Mouse (Mus musculus) CD8-positive naive resting alpha-beta T cell, adult 2 months (primary cell): Measurements from ENCODE around the gene Hes6.

ENCODE experiments used
- DNase-seq, 2 experiments: peaks; one replicate each; pipeline ENCODE4 v3.0.0; 2022; ENCODE audit warnings: low read depth in 2 of 2, low spot score in 2 of 2

Gene Hes6

DNA sequence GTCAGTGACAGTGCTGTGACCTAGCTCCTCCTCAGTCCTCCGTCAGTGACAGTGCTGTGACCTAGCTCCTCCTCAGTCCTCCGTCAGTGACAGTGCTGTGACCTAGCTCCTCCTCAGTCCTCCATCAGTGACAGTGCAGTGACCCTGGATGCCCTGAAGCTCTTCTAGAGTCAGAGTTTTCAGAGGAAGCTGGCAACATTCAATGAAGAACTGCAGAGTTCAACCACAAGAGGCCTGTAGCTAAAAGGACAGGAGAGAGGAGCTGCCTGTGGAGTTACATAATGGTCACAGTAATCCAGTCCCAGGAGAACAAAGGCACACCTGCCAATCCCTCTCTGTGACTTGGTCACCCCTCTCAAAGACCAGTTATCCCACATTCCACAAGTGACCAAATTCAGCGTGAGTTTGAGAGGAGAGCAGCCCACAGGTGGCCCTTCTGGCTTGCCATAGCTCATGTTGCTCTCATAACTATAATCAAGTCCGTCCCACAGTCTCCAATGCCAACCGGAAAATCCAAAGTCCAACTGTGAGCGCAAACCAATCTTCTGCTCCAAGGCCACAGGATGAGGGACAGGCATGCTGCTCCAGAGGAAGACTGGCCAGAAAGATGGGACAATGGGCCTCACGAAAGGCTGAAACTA lies 28.6 kb upstream of the Hes6 start:
- no peak for DNase-seq

DNA sequence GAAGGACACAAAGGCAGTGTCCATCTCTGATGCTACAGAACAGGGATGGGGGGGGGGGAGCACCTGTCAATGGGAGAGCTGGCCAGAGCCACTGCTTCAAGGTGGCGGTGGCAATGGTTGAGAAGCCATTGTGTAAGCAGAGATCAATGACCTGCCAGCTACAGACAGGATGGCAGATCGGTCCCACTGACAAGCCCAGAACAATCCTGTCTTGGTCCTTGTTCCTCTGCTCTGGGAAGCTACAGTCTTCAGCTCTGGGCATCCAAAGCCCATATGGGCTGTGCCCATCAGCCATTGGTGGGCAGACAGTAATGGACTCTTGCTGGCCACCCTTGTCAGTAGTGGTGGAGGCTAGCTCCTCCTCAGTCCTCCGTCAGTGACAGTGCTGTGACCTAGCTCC lies 28.0 kb upstream of the Hes6 start:
- no peak for DNase-seq

GRCm38 (mm10) chr1:91439776-91440175 lies 25.9 kb upstream of the Hes6 start:
- DNase-seq = no peak

GRCm38 (mm10) chr1:91437573-91437972 lies 23.7 kb upstream of the Hes6 start:
- DNase-seq = no peak

- DNase-seq = no peak
These were observed 23.2 kb upstream of the Hes6 start for GRCm38 (mm10) chr1:91437083-91437400.

- DNase-seq = no peak
These were observed 22.7 kb upstream of the Hes6 start for GRCm38 (mm10) chr1:91436380-91437082.

GRCm38 (mm10) chr1:91435606-91436130 lies 21.8 kb upstream of the Hes6 start:
- no peak for DNase-seq

DNA sequence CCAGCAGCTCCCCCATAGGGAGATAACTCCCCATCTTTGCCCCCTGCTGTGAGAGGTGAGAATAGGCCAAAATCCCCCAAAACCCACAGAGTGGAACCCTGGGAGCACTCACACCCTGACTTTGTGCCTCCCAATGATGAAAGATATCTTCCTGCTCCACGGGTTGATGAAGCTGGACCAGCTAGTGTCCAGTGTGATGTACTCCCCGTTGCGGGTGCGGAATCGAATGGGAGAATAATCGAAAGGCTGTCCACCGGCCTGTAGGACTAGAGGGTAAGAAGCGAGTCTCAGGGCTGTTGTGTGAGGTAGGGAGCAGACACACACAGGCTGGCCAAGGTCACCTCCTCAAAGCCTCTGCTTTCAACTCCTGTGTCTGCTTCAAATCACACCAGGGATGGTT lies 21.1 kb upstream of the Hes6 start:
- no peak for DNase-seq

- DNase-seq = no peak
These were observed 16.9 kb upstream of the Hes6 start for GRCm38 (mm10) chr1:91430761-91431160.

GRCm38 (mm10) chr1:91429212-91429611 lies 15.4 kb upstream of the Hes6 start:
- DNase-seq = no peak

DNA sequence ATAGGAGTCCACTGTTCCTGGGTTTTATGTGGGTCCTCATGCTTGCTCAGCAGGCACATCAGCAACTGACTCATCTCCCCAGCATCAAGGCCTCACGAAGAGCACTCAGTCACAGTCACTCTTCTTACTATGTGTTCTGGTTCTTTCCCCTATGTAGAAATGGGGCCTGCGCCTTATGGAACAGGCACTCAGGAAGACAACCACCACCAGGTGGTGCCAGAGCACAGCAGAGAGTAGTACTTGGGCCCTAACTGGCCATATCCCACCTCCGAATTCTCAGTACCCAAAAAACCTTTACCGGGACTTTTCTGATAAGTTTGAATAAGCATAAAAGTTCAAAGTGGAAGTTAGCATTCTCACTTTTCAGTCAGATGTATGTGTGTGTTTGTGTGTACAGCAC lies 14.8 kb upstream of the Hes6 start:
- DNase-seq = peak; percentile 66 to 69

GRCm38 (mm10) chr1:91426397-91426796 lies 12.6 kb upstream of the Hes6 start:
- DNase-seq = no peak

DNA sequence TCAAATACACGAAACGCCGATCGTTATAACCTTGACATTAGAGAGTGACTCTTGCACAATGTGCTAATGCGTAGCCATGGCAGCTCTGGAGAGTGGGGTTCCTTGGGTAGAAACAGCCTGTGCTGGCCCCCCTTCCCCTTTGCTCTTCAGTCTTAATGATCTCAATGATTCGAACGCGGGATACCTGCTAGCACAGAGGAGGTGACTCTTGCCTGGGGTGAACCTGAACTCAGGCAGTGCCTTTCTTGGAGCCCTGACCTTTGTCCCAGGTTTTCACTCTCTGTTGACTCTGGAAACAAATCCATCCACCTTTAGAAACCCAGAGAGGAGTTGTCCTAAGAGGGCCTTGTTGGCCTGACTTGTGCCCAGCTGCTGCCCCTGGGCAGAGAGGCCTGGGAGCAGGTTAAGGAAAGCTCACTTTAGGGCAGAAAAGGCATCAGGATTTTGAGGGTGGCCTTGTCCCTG lies 6.8 kb upstream of the Hes6 start:
- no peak for DNase-seq

GRCm38 (mm10) chr1:91419862-91420600 lies 6.2 kb upstream of the Hes6 start:
- DNase-seq = no peak

DNA sequence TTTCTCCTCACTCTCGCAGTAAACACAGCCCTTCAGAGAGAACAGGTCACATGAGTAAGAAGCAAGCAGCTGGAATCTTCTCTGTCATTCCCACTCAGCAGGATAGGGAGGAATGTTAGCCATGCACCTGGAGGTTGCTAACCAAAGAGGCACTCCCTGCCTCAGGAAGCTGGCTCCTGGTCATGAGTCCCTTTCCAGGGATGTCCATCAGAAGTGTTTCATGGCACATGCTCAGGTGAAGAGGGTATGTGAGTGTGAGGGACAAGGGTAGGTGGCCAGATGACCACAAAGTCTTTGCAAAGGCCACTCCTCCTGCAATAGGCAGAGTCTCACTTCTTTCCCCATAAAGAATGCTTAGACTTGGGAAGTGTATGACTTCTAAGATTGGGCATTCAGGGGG lies 4.2 kb upstream of the Hes6 start:
- DNase-seq = no peak

GRCm38 (mm10) chr1:91415311-91415710 lies 1.5 kb upstream of the Hes6 start:
- no peak for DNase-seq

GRCm38 (mm10) chr1:91414903-91415302 lies 1.1 kb upstream of the Hes6 start:
- DNase-seq = no peak

GRCm38 (mm10) chr1:91413536-91413897 lies 321 bp downstream of the Hes6 start:
- DNase-seq = no peak

- DNase-seq = peak; percentile 86 to 89
These were observed 770 bp downstream of the Hes6 start for GRCm38 (mm10) chr1:91413030-91413506.

DNA sequence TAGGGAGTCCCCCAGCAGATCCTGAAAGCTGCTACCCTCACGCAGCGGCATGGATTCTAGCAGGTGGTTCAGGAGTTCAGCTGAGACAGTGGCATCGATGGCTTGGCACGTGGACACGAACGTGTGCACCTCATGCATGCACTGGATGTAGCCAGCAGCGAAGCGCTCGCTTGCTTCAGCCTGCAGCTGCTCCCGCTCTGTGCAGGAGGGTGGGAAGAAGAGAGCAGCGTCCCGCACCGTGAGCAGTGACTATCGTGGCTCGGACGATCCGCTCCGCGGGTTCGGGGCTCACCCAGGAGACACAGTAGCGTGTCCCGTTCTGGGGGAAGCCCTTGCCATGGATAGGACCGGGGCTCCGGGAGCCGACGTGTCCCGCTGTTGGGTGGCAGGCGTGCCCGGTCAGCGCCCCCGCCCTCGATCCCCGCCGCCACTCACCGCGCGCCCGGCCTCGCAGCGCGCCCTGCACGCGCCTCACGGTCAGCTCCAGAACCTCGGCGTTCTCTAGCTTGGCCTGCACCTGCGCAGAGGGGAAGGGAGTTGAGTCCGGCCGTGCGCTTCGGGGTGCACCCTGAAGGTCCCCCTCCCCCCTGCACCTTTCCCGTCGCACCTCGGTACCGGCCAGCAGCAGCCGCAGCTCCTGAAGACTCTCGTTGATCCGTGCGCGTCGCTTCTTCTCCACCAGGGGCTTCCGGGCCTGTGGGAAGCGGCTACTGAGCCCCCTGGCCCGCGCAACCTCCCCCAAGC lies 1.4 kb downstream of the Hes6 start:
- DNase-seq = no peak

GRCm38 (mm10) chr1:91411631-91412285 lies 2.1 kb downstream of the Hes6 start:
- no peak for DNase-seq
